ENCODE assay signal across 7 mouse cellular contexts in genomic region chr17:88668452-88668851, GRCm38 (mm10). TPM values are rescaled to one million over a fixed set of nuclear protein-coding genes. Genes with fewer than 3 reads are reported as not detected.
DNase-seq lines count a peak whose midpoint lies in the region; ATAC-seq and TF ChIP-seq lines count a peak whose summit lies in the region.

Gtf2a1l (plus strand) TSS chr17:88668660.

- TF ChIP-seq POLR2A in spleen, adult 2 months (IDR thresholded peaks at IDR 0.05; ENCODE audit: low read depth, low read length): no peak

- no peak within 1 kb of the TSS for H3K27ac ChIP-seq in ES-E14 (ENCODE audit: insufficient read depth, low read depth, low read length, poor library complexity, severe bottlenecking)
- no peak within 1 kb of the TSS for H3K27ac ChIP-seq in embryonic facial prominence, embryonic 10.5 days (replicated peaks)
- H3K27ac ChIP-seq in hindbrain, embryonic 15.5 days (replicated peaks): no peak within 1 kb of the TSS
- no peak within 1 kb of the TSS for H3K27ac ChIP-seq in midbrain, embryonic 10.5 days (replicated peaks)
- no peak within 1 kb of the TSS for H3K27ac ChIP-seq in spleen, adult 2 months (ENCODE audit: insufficient read depth, low read length)

- peaks cover 0 to 2% of the 10 kb centered on the region in 2 experiments; a peak in 2 of 4 replicates for H3K4me1 ChIP-seq in ES-E14 (ENCODE audit: control insufficient read depth in 2 of 2, insufficient read depth in 2 of 2, low read length in 2 of 2, poor library complexity in 1 of 2)
- H3K4me1 ChIP-seq in embryonic facial prominence, embryonic 10.5 days: peaks cover 20% of the 10 kb centered on the region
- 0 out of 2 replicates have a peak, but pooled peaks cover 7% of the 10 kb centered on the region for H3K4me1 ChIP-seq in hindbrain, embryonic 15.5 days (replicated peaks)
- H3K4me1 ChIP-seq in midbrain, embryonic 10.5 days: peaks cover 26% of the 10 kb centered on the region
- peaks cover 4% of the 10 kb centered on the region for H3K4me1 ChIP-seq in spleen, adult 2 months (ENCODE audit: control insufficient read depth, insufficient read depth, insufficient read length)

- peak within 1 kb of the TSS; percentile 45 for H3K9ac ChIP-seq in ES-E14 (ENCODE audit: insufficient read depth, low read depth, low read length, poor library complexity, severe bottlenecking)
- no peak within 1 kb of the TSS for H3K9ac ChIP-seq in hindbrain, embryonic 15.5 days

- H3K36me3 ChIP-seq in ES-E14 (ENCODE audit: control insufficient read depth, insufficient read depth, low read length, poor library complexity, severe bottlenecking): no peaks in the 10 kb centered on the region
- H3K36me3 ChIP-seq in embryonic facial prominence, embryonic 10.5 days (replicated peaks): no peaks in the 10 kb centered on the region
- H3K36me3 ChIP-seq in hindbrain, embryonic 15.5 days: no peaks in the 10 kb centered on the region
- H3K36me3 ChIP-seq in midbrain, embryonic 10.5 days: no peaks in the 10 kb centered on the region
- H3K36me3 ChIP-seq in spleen, adult 2 months (ENCODE audit: control insufficient read depth, insufficient read depth, low read length): no peaks in the 10 kb centered on the region

- peak within 1 kb of the TSS; percentile 49 for H3K4me2 ChIP-seq in hindbrain, embryonic 15.5 days

- H3K27me3 ChIP-seq in embryonic facial prominence, embryonic 10.5 days (replicated peaks; ENCODE audit: low read depth, poor library complexity, severe bottlenecking): peaks cover 23% of the 10 kb centered on the region
- no peaks in the 10 kb centered on the region for H3K27me3 ChIP-seq in hindbrain, embryonic 15.5 days
- H3K27me3 ChIP-seq in midbrain, embryonic 10.5 days (ENCODE audit: low read depth, poor library complexity, severe bottlenecking): peaks cover 32% of the 10 kb centered on the region
- no peaks in the 10 kb centered on the region for H3K27me3 ChIP-seq in spleen, adult 2 months (ENCODE audit: control insufficient read depth, insufficient read depth, low read length)

- intact Hi-C loops in left cerebral cortex, postnatal 25 days (cut with DNase I): no loop called here

- WGBS in embryonic facial prominence, embryonic 10.5 days: 35% methylated on average over 21 of the region's 21 CpGs
- WGBS in hindbrain, embryonic 15.5 days: 31% methylated on average over 21 of the region's 21 CpGs
- WGBS in midbrain, embryonic 10.5 days: 37% methylated on average over 21 of the region's 21 CpGs
- WGBS in spleen, adult 2 months: 21% methylated on average over 21 of the region's 21 CpGs

- TF ChIP-seq CTCF in spleen, adult 2 months (IDR thresholded peaks at IDR 0.05; ENCODE audit: extremely low read depth, insufficient read depth, insufficient read length, insufficient replicate concordance): no peak

- in situ Hi-C loops in ES-E14 (cut with MboI; ENCODE audit: low sequenced_read_pairs in 2 of 2, unreplicated experiment in 2 of 2): no loop called here

- peak; percentile 63 for DNase-seq in CD4-positive, CD25-positive, alpha-beta regulatory T cell, adult 2 months (ENCODE audit: low read depth, low spot score)
- DNase-seq in ES-E14 (ENCODE audit: low read depth, low spot score): peak; percentile 45
- peak; percentile 68 for DNase-seq in embryonic facial prominence, embryonic 10.5 days (ENCODE audit: low spot score)
- DNase-seq in left cerebral cortex, postnatal 25 days (ENCODE audit: low spot score in 2 of 2): peak; percentile 44 to 54
- peak; percentile 51 for DNase-seq in midbrain, embryonic 10.5 days (ENCODE audit: low spot score)
- DNase-seq in spleen, adult 2 months (ENCODE audit: low read depth in 1 of 2, low spot score in 2 of 2): peak; percentile 7 to 23

- H3K9me3 ChIP-seq in ES-E14 (ENCODE audit: control insufficient read depth, insufficient read depth, low read depth, low read length): no peaks in the 10 kb centered on the region
- H3K9me3 ChIP-seq in embryonic facial prominence, embryonic 10.5 days: no peaks in the 10 kb centered on the region
- no peaks in the 10 kb centered on the region for H3K9me3 ChIP-seq in hindbrain, embryonic 15.5 days
- H3K9me3 ChIP-seq in midbrain, embryonic 10.5 days (replicated peaks): no peaks in the 10 kb centered on the region

- H3K4me3 ChIP-seq in ES-E14 (ENCODE audit: insufficient read depth in 1 of 2, low read depth in 1 of 2, low read length in 2 of 2, poor library complexity in 1 of 2, severe bottlenecking in 1 of 2): peak within 1 kb of the TSS; percentile 43; a peak in 2 of 4 replicates
- peak within 1 kb of the TSS; percentile 36 for H3K4me3 ChIP-seq in embryonic facial prominence, embryonic 10.5 days
- H3K4me3 ChIP-seq in hindbrain, embryonic 15.5 days: peak within 1 kb of the TSS; percentile 6; the same call in 1 of the 2 replicates
- peak within 1 kb of the TSS; percentile 27; the same call in 1 of the 2 replicates for H3K4me3 ChIP-seq in midbrain, embryonic 10.5 days
- H3K4me3 ChIP-seq in spleen, adult 2 months (ENCODE audit: extremely low read depth, insufficient read depth, insufficient read length): no peak within 1 kb of the TSS

- peak; percentile 71 for ATAC-seq in hindbrain, embryonic 15.5 days (ENCODE audit: low FRiP score, low read depth)

TF ChIP-seq in ES-E14, 5 proteins besides CTCF, POLR2A, EP300 and RAD21:
- TF ChIP-seq ZNF384 (IDR thresholded peaks at IDR 0.05; ENCODE audit: low read depth, low read length) (no peak), MAFK (IDR thresholded peaks at IDR 0.05; ENCODE audit: insufficient read depth, low read depth, low read length) (no peak), CHD2 (IDR thresholded peaks at IDR 0.05; ENCODE audit: low read depth, low read length) (no peak), HCFC1 (IDR thresholded peaks at IDR 0.05; ENCODE audit: borderline replicate concordance, insufficient read depth, low read length) (no peak), ZC3H11A (IDR thresholded peaks at IDR 0.05; ENCODE audit: borderline replicate concordance, low read depth, low read length) (no peak)
TF ChIP-seq in ES-E14: peak in this region for 0.

RNA-seq across cellular contexts. Expression of gene Gtf2a1l, which starts in this region (rescaled TPM):
- 0.69 and 0.80 TPM in 2 replicates for total RNA-seq in ES-E14 (2012; rRNA removed)
- polyA plus RNA-seq in embryonic facial prominence, embryonic 10.5 days (2016; fragmentation: Nextera tagmentation; extraction: Ambion mirVana): 0.17 and 0.18 TPM in 2 replicates
- 0.49 TPM in 1 of 2 replicates, not detected in the other for polyA plus RNA-seq in hindbrain, embryonic 15.5 days (2015; fragmentation: Nextera tagmentation; extraction: Ambion mirVana)
- under 1 TPM; 0.21 to 0.30 TPM for total RNA-seq in left cerebral cortex, postnatal 25 days (2021)
- 0.19 TPM in 1 of 2 replicates, not detected in the other for polyA plus RNA-seq in midbrain, embryonic 10.5 days (2016; fragmentation: Nextera tagmentation; extraction: Ambion mirVana)
- not detected in 2 replicates for polyA plus RNA-seq in spleen, adult 2 months (2012; rRNA removed)

Comparison
In these comparisons a context has a peak if more than half of its experiments do, and no peak if none do; other contexts are left out.
1. Peak in DNase-seq, H3K4me3 ChIP-seq and H3K9ac ChIP-seq in ES-E14; RNA of the gene not detected or under 1 TPM.
2. Peak in DNase-seq and H3K4me3 ChIP-seq in embryonic facial prominence, embryonic 10.5 days; RNA of the gene not detected or under 1 TPM.
3. Peak in ATAC-seq, H3K4me3 ChIP-seq and H3K4me2 ChIP-seq in hindbrain, embryonic 15.5 days; RNA of the gene not detected or under 1 TPM.
4. Peak in DNase-seq in left cerebral cortex, postnatal 25 days; RNA of the gene not detected or under 1 TPM.
5. Peak in DNase-seq and H3K4me3 ChIP-seq in midbrain, embryonic 10.5 days; RNA of the gene not detected or under 1 TPM.
6. Peak in DNase-seq in spleen, adult 2 months; RNA of the gene not detected or under 1 TPM.
7. DNase-seq: peak in every context shown above with its lines; median percentile 68 in embryonic facial prominence, embryonic 10.5 days; 63 in CD4-positive, CD25-positive, alpha-beta regulatory T cell, adult 2 months; 51 in midbrain, embryonic 10.5 days; 49 in left cerebral cortex, postnatal 25 days; 45 in ES-E14; 15 in spleen, adult 2 months.